Mouse (Mus musculus) heart, postnatal 25 days (tissue): ENCODE data around the gene Ulbp1. TPM values are rescaled to one million over a fixed set of nuclear protein-coding genes. Genes with fewer than 3 reads are reported as not detected.
A peak's percentile ranks its signal among the peaks of the same experiment; 100 is the strongest.
"Not testable (repeated sequence)": the region's sequence is repeated elsewhere in the genome, so short reads cannot be mapped to it uniquely, and the experiment has no call there.

Source experiments
- DNase-seq: peaks from one replicate; pipeline ENCODE4 v3.0.0; 2022; ENCODE audit warnings: low spot score
- intact Hi-C: fragments of 180-260 bp; cut with DNase I; formaldehyde crosslinking; loops from one replicate; pipeline ENCODE4 v1.15.1; 2025
- total RNA-seq, 2 experiments: library from RNA; stranded (reverse); gene quantifications; 2 replicates each; pipeline ENCODE4 v1.2.3; 2021

Ulbp1 gene
- total RNA-seq, result 1 to 10 TPM; 1.7 to 2.8 TPM

GRCm38 (mm10) chr10:7473197-7473889, at the start of gene Ulbp1:
Ulbp1 (minus strand) TSS chr10:7473638.
- intact Hi-C loops, result no loop called here
- peak; percentile 64 for DNase-seq

GRCm38 (mm10) chr10:7498180-7498579, 24.7 kb upstream of the Ulbp1 start:
- DNase-seq, intact Hi-C loops: not testable (repeated sequence)

GRCm38 (mm10) chr10:7492384-7492783, 18.9 kb upstream of the Ulbp1 start:
- intact Hi-C loops, DNase-seq: not testable (repeated sequence)

- no peak for DNase-seq
- intact Hi-C loops, result no loop called here
These were observed 10.2 kb upstream of the Ulbp1 start for GRCm38 (mm10) chr10:7483650-7484049.

- DNase-seq, intact Hi-C loops: not testable (repeated sequence)
These were observed 787 bp upstream of the Ulbp1 start for GRCm38 (mm10) chr10:7474225-7474624.

GRCm38 (mm10) chr10:7471664-7472063, 1.8 kb downstream of the Ulbp1 start:
- intact Hi-C loops, result loop anchor here (2.0 kb wide), 1 partner anchor 129 kb away; no protein-coding TSS in a partner anchor
- no peak for DNase-seq

- intact Hi-C loops, result loop anchor here (2.0 kb wide), 1 partner anchor 130 kb away; no protein-coding TSS in a partner anchor
- no peak for DNase-seq
These were observed 3.0 kb downstream of the Ulbp1 start for GRCm38 (mm10) chr10:7470457-7470856.

- intact Hi-C loops, result loop anchor here (2.0 kb wide), 1 partner anchor 131 kb away; no protein-coding TSS in a partner anchor
- DNase-seq, result not testable (repeated sequence)
These were observed 3.6 kb downstream of the Ulbp1 start for GRCm38 (mm10) chr10:7469716-7470414.

- intact Hi-C loops, result no loop called here
- no peak for DNase-seq
These were observed 11.4 kb downstream of the Ulbp1 start for GRCm38 (mm10) chr10:7462006-7462405.

GRCm38 (mm10) chr10:7438928-7439327, 34.5 kb downstream of the Ulbp1 start:
- intact Hi-C loops, result no loop called here

GRCm38 (mm10) chr10:7393143-7394035, 80.0 kb downstream of the Ulbp1 start:
- intact Hi-C loops, result no loop called here
- DNase-seq, result no peak

More at GRCm38 (mm10) chr10:7438928-7439327, 34.5 kb downstream of the Ulbp1 start:
- no peak for DNase-seq

- DNase-seq, result no peak
- intact Hi-C loops, result no loop called here
These were observed 81.2 kb downstream of the Ulbp1 start for GRCm38 (mm10) chr10:7391935-7392930.

- no peak for DNase-seq
- intact Hi-C loops, result no loop called here
These were observed 81.9 kb downstream of the Ulbp1 start for GRCm38 (mm10) chr10:7391561-7391934.

- no peak for DNase-seq
- intact Hi-C loops, result no loop called here
These were observed 82.3 kb downstream of the Ulbp1 start for GRCm38 (mm10) chr10:7391108-7391507.

Other genes starting within 250 kb of the Ulbp1 start
- gene Lrp11, start 116.2 kb upstream of the Ulbp1 start, total RNA-seq, result 1 to 10 TPM; 2.5 to 2.6 TPM
- gene Nup43, start 193.9 kb upstream of the Ulbp1 start, total RNA-seq, result 1 to 10 TPM; 4.5 to 6.2 TPM
- gene Pcmt1, start 207.5 kb upstream of the Ulbp1 start, total RNA-seq, result 100 to 1,000 TPM in 1 of 2 experiments, 10 to 100 TPM in 1; 92.9 to 105 TPM
- 10 to 100 TPM; 11.5 to 13.9 TPM for gene Lats1, start 207.6 kb upstream of the Ulbp1 start, total RNA-seq